Mouse (Mus musculus) stomach, embryonic 15.5 days (tissue): ENCODE results near the gene Scn2b. TPM values are rescaled to one million over a fixed set of nuclear protein-coding genes. Genes with fewer than 3 reads are reported as not detected.

Experiments used
- ATAC-seq: fragments of 200-750 bp; cut with Nextera tagmentation; 2 replicates; pipeline ENCODE4 v1.8.0; 2017; ENCODE audit warnings: low read depth, moderate number of reproducible peaks, moderate TSS enrichment; ENCODE audit not compliant: insufficient read depth, low FRiP score
- H3K27ac ChIP-seq: fragments of 300-500 bp; sonication (generic); 2 replicates; pipeline ENCODE4 v1.5.1; 2015; ENCODE audit warnings: mild to moderate bottlenecking, inconsistent platforms
- H3K27me3 ChIP-seq: fragments of 300-500 bp; sonication (generic); replicated peaks from 2 replicates; pipeline ENCODE4 v1.6.1; 2015; ENCODE audit warnings: inconsistent platforms
- H3K36me3 ChIP-seq: fragments of 300-500 bp; sonication (generic); 2 replicates; pipeline ENCODE4 v1.6.1; 2015; ENCODE audit warnings: inconsistent platforms
- H3K4me1 ChIP-seq: fragments of 300-500 bp; sonication (generic); 2 replicates; pipeline ENCODE4 v1.6.1; 2015; ENCODE audit warnings: inconsistent platforms
- H3K4me2 ChIP-seq: fragments of 300-500 bp; sonication (generic); 2 replicates; pipeline ENCODE4 v1.6.1; 2015; ENCODE audit warnings: mild to moderate bottlenecking, inconsistent platforms
- H3K4me3 ChIP-seq: fragments of 300-500 bp; sonication (generic); replicated peaks from 2 replicates; pipeline ENCODE4 v1.5.1; 2015; ENCODE audit warnings: inconsistent platforms
- H3K9ac ChIP-seq: fragments of 300-500 bp; sonication (generic); 2 replicates; pipeline ENCODE4 v1.6.1; 2015; ENCODE audit warnings: inconsistent platforms
- H3K9me3 ChIP-seq: fragments of 300-500 bp; sonication (generic); 2 replicates; pipeline ENCODE4 v1.6.1; 2016; ENCODE audit warnings: inconsistent platforms
- WGBS: fragments of 180-500 bp; shearing (Covaris S2); methylation state at CpG from one replicate; pipeline ENCODE4 v1.1.7; 2015; 5-methylcytosine and 5-hydroxymethylcytosine counted together
- polyA plus RNA-seq: library from polyadenylated mRNA; unstranded; fragments of >200 nt; fragmentation: Nextera tagmentation; extraction: Ambion mirVana; gene quantifications from 2 replicates; pipeline ENCODE4 v1.2.1, GENCODE M21; 2015

Scn2b gene
- polyA plus RNA-seq, 1 experiment from 2014 or later, result 4.2 TPM

DNA sequence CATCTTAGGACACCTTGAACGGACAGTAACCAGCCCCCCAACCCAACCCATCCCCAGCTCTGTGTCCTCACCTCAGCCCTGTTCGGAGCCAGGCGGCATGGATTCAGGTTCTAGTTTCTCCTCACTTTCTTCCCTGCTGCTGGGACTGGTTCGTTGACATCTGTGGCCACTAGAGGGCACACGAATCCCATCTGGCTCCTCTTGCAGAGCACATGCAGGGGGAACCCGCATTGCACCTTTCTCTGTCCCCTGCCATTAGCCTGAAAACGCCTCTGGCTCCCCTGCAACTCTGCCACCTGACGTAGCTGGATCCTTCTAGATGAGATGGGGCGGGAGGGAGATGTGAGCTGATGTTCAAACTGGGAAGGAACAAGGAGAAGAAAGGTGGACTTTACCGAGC is 4.2 kb downstream of the Scn2b start:
- peak; percentile 43; the same call in 1 of the 2 replicates for ATAC-seq
- Histone ChIP-seq H3K27ac (no peak overlapping the region), H3K4me1 (peaks cover 15% of the 10 kb centered on the region), H3K27me3 (no peaks in the 10 kb centered on the region), H3K4me2 (peak overlapping the region; percentile 53), H3K9me3 (no peaks in the 10 kb centered on the region), H3K9ac (no peak overlapping the region), H3K36me3 (0 out of 2 replicates have a peak, but pooled peaks cover 3% of the 10 kb centered on the region), H3K4me3 (peak overlapping the region; percentile 14; the same call in 1 of the 2 replicates)
- WGBS, result 5% methylated on average over 10 of the region's 10 CpGs

GRCm38 (mm10) chr9:45122209-45122761 is 4.7 kb downstream of the Scn2b start:
- ATAC-seq, result peak; percentile 65
- Histone ChIP-seq H3K9me3 (no peaks in the 10 kb centered on the region), H3K27me3 (no peaks in the 10 kb centered on the region), H3K9ac (0 out of 2 replicates have a peak overlapping the region, but pooled peaks have one; percentile 11), H3K36me3 (0 out of 2 replicates have a peak, but pooled peaks cover 3% of the 10 kb centered on the region), H3K4me1 (peaks cover 15% of the 10 kb centered on the region), H3K4me2 (peak overlapping the region; percentile 53), H3K4me3 (peak overlapping the region; percentile 14; the same call in 1 of the 2 replicates), H3K27ac (peak overlapping the region; percentile 52)
- WGBS, result 14% methylated on average over 9 of the region's 9 CpGs

- Histone ChIP-seq H3K4me2 (no peak overlapping the region), H3K9ac (no peak overlapping the region), H3K36me3 (0 out of 2 replicates have a peak, but pooled peaks cover 3% of the 10 kb centered on the region), H3K4me1 (peaks cover 10% of the 10 kb centered on the region), H3K27me3 (no peaks in the 10 kb centered on the region), H3K4me3 (no peak overlapping the region), H3K9me3 (no peaks in the 10 kb centered on the region), H3K27ac (no peak overlapping the region)
- WGBS, result 89% methylated on average over 14 of the region's 14 CpGs
- ATAC-seq, result no peak
These were observed 7.6 kb downstream of the Scn2b start for GRCm38 (mm10) chr9:45125211-45125610.

GRCm38 (mm10) chr9:45126941-45127340 is 9.4 kb downstream of the Scn2b start:
- WGBS, result 49% methylated on average over 7 of the region's 7 CpGs
- Histone ChIP-seq H3K9me3 (no peaks in the 10 kb centered on the region), H3K27ac (no peak overlapping the region), H3K4me1 (peaks cover 8% of the 10 kb centered on the region), H3K36me3 (0 out of 2 replicates have a peak, but pooled peaks cover 3% of the 10 kb centered on the region), H3K9ac (no peak overlapping the region), H3K4me2 (no peak overlapping the region), H3K4me3 (no peak overlapping the region), H3K27me3 (no peaks in the 10 kb centered on the region)
- ATAC-seq, result no peak

GRCm38 (mm10) chr9:45130119-45130518 is 12.5 kb downstream of the Scn2b start:
- Histone ChIP-seq H3K9me3 (no peaks in the 10 kb centered on the region), H3K27ac (no peak overlapping the region), H3K4me1 (no peaks in the 10 kb centered on the region), H3K4me3 (no peak overlapping the region), H3K27me3 (0 out of 2 replicates have a peak, but pooled peaks cover 1% of the 10 kb centered on the region), H3K4me2 (no peak overlapping the region), H3K9ac (no peak overlapping the region), H3K36me3 (0 out of 2 replicates have a peak, but pooled peaks cover 3% of the 10 kb centered on the region)
- 81% methylated on average over 3 of the region's 3 CpGs for WGBS
- ATAC-seq, result no peak

- Histone ChIP-seq H3K4me2 (no peak overlapping the region), H3K4me1 (peaks cover 13% of the 10 kb centered on the region), H3K36me3 (no peaks in the 10 kb centered on the region), H3K4me3 (no peak overlapping the region), H3K27ac (no peak overlapping the region), H3K9ac (no peak overlapping the region), H3K27me3 (peaks cover 36% of the 10 kb centered on the region), H3K9me3 (no peaks in the 10 kb centered on the region)
- 24% methylated on average over 5 of the region's 5 CpGs for WGBS
- ATAC-seq, result peak; percentile 31; the same call in 1 of the 2 replicates
These were observed 16.1 kb downstream of the Scn2b start for GRCm38 (mm10) chr9:45133484-45134310.

GRCm38 (mm10) chr9:45136442-45137169 is 19.0 kb downstream of the Scn2b start:
- WGBS, result 32% methylated on average over 7 of the region's 7 CpGs
- Histone ChIP-seq H3K27me3 (peaks cover 63% of the 10 kb centered on the region), H3K4me2 (no peak overlapping the region), H3K9ac (no peak overlapping the region), H3K36me3 (no peaks in the 10 kb centered on the region), H3K27ac (no peak overlapping the region), H3K4me1 (peaks cover 18% of the 10 kb centered on the region), H3K9me3 (no peaks in the 10 kb centered on the region), H3K4me3 (no peak overlapping the region)
- no peak; the same call in 1 of the 2 replicates for ATAC-seq

GRCm38 (mm10) chr9:45138191-45139032 is 20.8 kb downstream of the Scn2b start, which contains the start of gene Scn4b:
Scn4b (plus strand) TSS chr9:45138395.
- Histone ChIP-seq H3K4me2 (peak within 1 kb of the TSS; percentile 98), H3K27ac (no peak within 1 kb of the TSS), H3K27me3 (peaks cover 66% of the 10 kb centered on the region), H3K9ac (0 out of 2 replicates have a peak within 1 kb of the TSS, but pooled peaks have one; percentile 19), H3K36me3 (no peaks in the 10 kb centered on the region), H3K9me3 (no peaks in the 10 kb centered on the region), H3K4me3 (peak within 1 kb of the TSS; percentile 52), H3K4me1 (peaks cover 18% of the 10 kb centered on the region)
- under 1% methylated on average over 74 of the region's 76 CpGs for WGBS
- ATAC-seq, result no peak

- no peak for ATAC-seq
- Histone ChIP-seq H3K4me3 (peak overlapping the region; percentile 52), H3K4me2 (peak overlapping the region; percentile 98), H3K27me3 (peaks cover 71% of the 10 kb centered on the region), H3K4me1 (peaks cover 18% of the 10 kb centered on the region), H3K36me3 (no peaks in the 10 kb centered on the region), H3K9me3 (no peaks in the 10 kb centered on the region), H3K27ac (no peak overlapping the region), H3K9ac (no peak overlapping the region)
- 3% methylated on average over 7 of the region's 7 CpGs for WGBS
These were observed 21.5 kb downstream of the Scn2b start for GRCm38 (mm10) chr9:45139082-45139481.

DNA sequence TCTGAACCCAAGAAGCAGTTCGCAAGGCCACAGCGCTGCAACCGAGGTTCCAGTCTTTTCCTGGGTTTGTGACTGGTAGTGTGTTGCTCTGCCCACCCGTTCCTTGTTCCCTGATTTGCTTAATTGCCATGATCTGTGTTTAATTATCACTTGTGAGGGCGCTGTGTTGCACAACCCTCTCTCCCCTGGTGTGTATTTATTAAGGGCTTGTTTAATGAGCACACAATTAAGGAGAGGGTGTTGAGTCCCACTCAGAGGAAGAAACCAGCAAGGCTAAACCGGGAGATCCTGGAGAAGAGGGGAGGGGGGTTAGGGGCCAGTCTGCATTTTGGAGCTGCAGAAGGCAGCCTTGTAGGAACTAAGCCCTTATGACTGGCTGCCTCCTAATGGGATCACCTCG is 23.4 kb downstream of the Scn2b start:
- Histone ChIP-seq H3K4me1 (peaks cover 23% of the 10 kb centered on the region), H3K9ac (no peak overlapping the region), H3K9me3 (no peaks in the 10 kb centered on the region), H3K27ac (no peak overlapping the region), H3K27me3 (peaks cover 75% of the 10 kb centered on the region), H3K4me2 (no peak overlapping the region), H3K36me3 (no peaks in the 10 kb centered on the region), H3K4me3 (no peak overlapping the region)
- ATAC-seq, result no peak
- WGBS, result 65% methylated on average over 7 of the region's 7 CpGs

DNA sequence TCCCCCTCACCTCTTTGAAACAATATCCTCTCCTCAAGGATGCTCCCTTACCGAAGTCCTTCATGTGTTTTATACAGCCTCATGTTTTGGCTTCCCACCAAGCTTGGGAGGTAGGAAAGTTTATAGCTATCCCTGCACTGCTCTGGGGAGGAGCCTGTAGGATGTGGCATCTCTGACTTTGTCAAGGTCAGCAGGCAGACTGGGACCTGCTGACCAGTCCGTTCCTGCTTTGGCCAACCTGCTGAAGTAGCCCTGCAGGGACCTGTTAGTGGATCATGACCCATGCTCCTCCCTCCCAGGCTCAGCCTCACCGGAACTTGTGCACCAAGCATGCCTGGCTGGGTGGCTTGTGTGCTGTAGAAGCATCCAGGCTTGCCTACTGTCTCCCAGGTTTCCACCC is 25.1 kb downstream of the Scn2b start:
- no peaks in the 10 kb centered on the region for H3K9me3 ChIP-seq
- no peaks in the 10 kb centered on the region for H3K36me3 ChIP-seq
- no peak overlapping the region for H3K4me3 ChIP-seq
- peaks cover 20% of the 10 kb centered on the region; the same call in 1 of the 2 replicates for H3K4me1 ChIP-seq
- 53% methylated on average over 3 of the region's 3 CpGs for WGBS
- no peak for ATAC-seq
- H3K27ac ChIP-seq, result no peak overlapping the region
- no peak overlapping the region for H3K4me2 ChIP-seq
- H3K9ac ChIP-seq, result no peak overlapping the region
- H3K27me3 ChIP-seq, result peaks cover 66% of the 10 kb centered on the region
